18 mouse cellular contexts compared by ENCODE assay signal in the genomic region with DNA sequence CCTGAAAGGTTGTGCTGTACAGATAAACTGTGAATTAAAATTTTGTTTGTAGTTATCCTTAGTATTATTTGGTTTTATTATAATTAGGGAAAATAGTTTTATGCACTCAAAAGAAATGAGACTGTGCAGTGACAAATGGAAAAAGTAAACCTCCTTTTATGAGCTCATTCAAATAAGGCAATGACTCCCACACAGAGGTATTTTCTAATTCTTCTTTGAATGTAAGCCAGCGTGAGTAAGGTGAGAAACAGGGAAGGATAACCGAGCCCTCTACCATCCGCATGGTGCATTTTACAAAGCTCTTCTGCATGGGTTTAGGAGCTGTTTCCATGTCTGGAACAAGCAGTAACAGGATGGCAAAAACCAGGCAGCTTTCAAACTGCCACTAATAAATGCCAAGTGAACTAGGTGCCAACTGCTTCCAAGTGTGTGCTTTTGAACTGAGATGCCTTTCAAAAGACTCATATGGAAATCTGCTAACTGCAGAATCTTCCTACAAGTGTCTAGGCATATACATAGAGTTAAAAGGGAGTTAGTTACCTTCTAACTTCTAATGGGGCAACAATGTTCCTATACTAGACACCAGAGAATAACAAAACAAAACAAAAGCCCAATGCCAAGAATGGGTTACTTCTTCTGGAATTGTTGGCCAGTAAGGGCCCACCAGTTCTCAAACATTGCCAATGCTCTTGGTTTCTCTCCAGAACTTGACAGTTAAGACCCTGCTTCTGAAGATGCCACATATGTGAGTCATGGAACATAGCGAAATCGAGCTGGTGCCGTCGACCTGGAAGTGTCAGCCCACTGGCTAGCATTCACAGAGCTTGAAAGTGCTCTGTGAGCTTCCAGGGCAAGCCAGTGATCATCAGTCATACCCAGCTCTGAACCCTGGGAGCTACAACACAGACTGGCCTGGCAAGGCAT.
DNase-seq lines count a peak whose midpoint lies in the region; ATAC-seq and TF ChIP-seq lines count a peak whose summit lies in the region.
"Had no signal": no experiment of that assay in that cellular context is flagged by ENCODE, and none has a peak within 500 bp of the region (broad histone marks: within the 10 kb centered on the region; RNA-seq: fewer than 3 reads in every experiment).

No protein-coding gene starts in this region.

- H3K27ac ChIP-seq in forebrain, embryonic 15.5 days (replicated peaks) = 0 out of 2 replicates have a peak overlapping the region, but pooled peaks have one; percentile 31
- no peak overlapping the region for H3K27ac ChIP-seq in forebrain, embryonic 12.5 days
- H3K27ac ChIP-seq in layer of hippocampus, adult 2 months = peak overlapping the region; percentile 63; the same call in 1 of the 2 replicates
- H3K27ac ChIP-seq: hindbrain, embryonic 10.5 days; left cerebral cortex, adult 2 months; limb, embryonic 12.5 days; liver, embryonic 14.5 days; midbrain, embryonic 15.5 days had no signal

- WGBS in forebrain, embryonic 15.5 days = 69% methylated on average over 7 of the region's 7 CpGs
- 82% methylated on average over 7 of the region's 7 CpGs for WGBS in forebrain, embryonic 12.5 days

- H3K4me2 ChIP-seq in forebrain, embryonic 15.5 days (replicated peaks) = no peak overlapping the region
- no peak overlapping the region for H3K4me2 ChIP-seq in forebrain, embryonic 12.5 days
- H3K4me2 ChIP-seq: limb, embryonic 12.5 days; midbrain, embryonic 15.5 days had no signal

- TF ChIP-seq CTCF in layer of hippocampus, adult 2 months (conservative IDR thresholded peaks at IDR 0.05) = no peak

- peak in 1 of 2 experiments; percentile 44 for DNase-seq in layer of hippocampus, adult 2 months (ENCODE audit: low spot score in 2 of 2)
- no peak for DNase-seq in layer of hippocampus, adult 9-10 months (ENCODE audit: low spot score)
- DNase-seq in NIH3T3 (ENCODE audit: low read depth) = peak; percentile 58
- DNase-seq in frontal cortex, postnatal 14 days (ENCODE audit: low spot score in 2 of 2) = no peak
- DNase-seq: cerebellum, adult 11 months; gastrocnemius, postnatal 25 days; kidney, postnatal 4 days; retina, postnatal 1 day; right cerebral cortex, postnatal 4 days; thymus, adult 18-20 months had no signal

- no peak overlapping the region for H3K9ac ChIP-seq in forebrain, embryonic 15.5 days (replicated peaks)
- no peak overlapping the region for H3K9ac ChIP-seq in forebrain, embryonic 12.5 days
- H3K9ac ChIP-seq: limb, embryonic 12.5 days; liver, embryonic 14.5 days; midbrain, embryonic 15.5 days had no signal

- H3K27me3 ChIP-seq in forebrain, embryonic 15.5 days = no peaks in the 10 kb centered on the region
- H3K27me3 ChIP-seq in forebrain, embryonic 12.5 days = no peaks in the 10 kb centered on the region
- H3K27me3 ChIP-seq: limb, embryonic 12.5 days; midbrain, embryonic 15.5 days had no signal

- H3K4me3 ChIP-seq in forebrain, embryonic 15.5 days = no peak overlapping the region
- no peak overlapping the region for H3K4me3 ChIP-seq in forebrain, embryonic 12.5 days (replicated peaks)
- no peak overlapping the region for H3K4me3 ChIP-seq in layer of hippocampus, adult 2 months
- H3K4me3 ChIP-seq: hindbrain, embryonic 10.5 days; left cerebral cortex, adult 2 months; limb, embryonic 12.5 days; midbrain, embryonic 15.5 days had no signal

- no peaks in the 10 kb centered on the region for H3K9me3 ChIP-seq in forebrain, embryonic 15.5 days
- no peaks in the 10 kb centered on the region for H3K9me3 ChIP-seq in forebrain, embryonic 12.5 days
- H3K9me3 ChIP-seq: hindbrain, embryonic 10.5 days; limb, embryonic 12.5 days; midbrain, embryonic 15.5 days had no signal

- H3K4me1 ChIP-seq in forebrain, embryonic 15.5 days = peaks cover 11% of the 10 kb centered on the region
- H3K4me1 ChIP-seq in forebrain, embryonic 12.5 days = no peaks in the 10 kb centered on the region
- H3K4me1 ChIP-seq: midbrain, embryonic 15.5 days had no signal

- ATAC-seq in forebrain, embryonic 15.5 days (replicated peaks) = 0 out of 2 replicates have a peak, but pooled peaks have one; percentile 40
- ATAC-seq in forebrain, embryonic 12.5 days (ENCODE audit: low FRiP score) = no peak
- ATAC-seq in inflammation-experienced regulatory T-cells, adult 6 months = peak; percentile 62
- ATAC-seq: midbrain, embryonic 15.5 days had no signal

- no peaks in the 10 kb centered on the region for H3K36me3 ChIP-seq in forebrain, embryonic 15.5 days
- no peaks in the 10 kb centered on the region for H3K36me3 ChIP-seq in forebrain, embryonic 12.5 days (replicated peaks)
- H3K36me3 ChIP-seq: midbrain, embryonic 15.5 days had no signal
